Mouse (Mus musculus) hindbrain, embryonic 11.5 days (tissue): ENCODE measurements around the gene Shkbp1. TPM values are rescaled to one million over a fixed set of nuclear protein-coding genes. Genes with fewer than 3 reads are reported as not detected.

Experiments used
- ATAC-seq: fragments of 200-750 bp; cut with Nextera tagmentation; 2 replicates; pipeline ENCODE4 v1.8.0; 2017; ENCODE audit warnings: mild to moderate bottlenecking, moderate TSS enrichment, moderate library complexity; ENCODE audit not compliant: low FRiP score
- DNase-seq: peaks from one replicate; pipeline ENCODE4 v3.0.0-alpha.2; 2015; ENCODE audit warnings: low spot score
- H3K27ac ChIP-seq: fragments of 300-500 bp; sonication (generic); 2 replicates; pipeline ENCODE4 v1.5.1; 2014; ENCODE audit warnings: mild to moderate bottlenecking, low read depth, low read length
- H3K27me3 ChIP-seq: fragments of 300-500 bp; sonication (generic); 2 replicates; pipeline ENCODE4 v1.6.1; 2014; ENCODE audit warnings: mild to moderate bottlenecking, low read length, moderate library complexity, mixed read lengths; ENCODE audit not compliant: control insufficient read depth, insufficient read depth
- H3K36me3 ChIP-seq: fragments of 300-500 bp; sonication (generic); 2 replicates; pipeline ENCODE4 v1.6.1; 2014; ENCODE audit warnings: mild to moderate bottlenecking, low read length, moderate library complexity, mixed read lengths; ENCODE audit not compliant: control insufficient read depth, insufficient read depth
- H3K4me1 ChIP-seq: fragments of 300-500 bp; sonication (generic); replicated peaks from 2 replicates; pipeline ENCODE4 v1.6.1; 2014; ENCODE audit warnings: low read length, mixed read lengths; ENCODE audit not compliant: control insufficient read depth, insufficient read depth
- H3K4me2 ChIP-seq: fragments of 300-500 bp; sonication (generic); replicated peaks from 2 replicates; pipeline ENCODE4 v1.6.1; 2014; ENCODE audit warnings: mild to moderate bottlenecking, low read depth, low read length
- H3K4me3 ChIP-seq: fragments of 300-500 bp; sonication (generic); 2 replicates; pipeline ENCODE4 v1.5.1; 2014; ENCODE audit warnings: low read depth, low read length
- H3K9ac ChIP-seq: fragments of 300-500 bp; sonication (generic); 2 replicates; pipeline ENCODE4 v1.6.1; 2014; ENCODE audit warnings: low read depth, low read length
- H3K9me3 ChIP-seq: fragments of 300-500 bp; sonication (generic); 2 replicates; pipeline ENCODE4 v1.6.1; 2016; ENCODE audit warnings: low read length; ENCODE audit not compliant: control insufficient read depth
- WGBS: fragments of 180-500 bp; shearing (Covaris S2); extraction: QIAGEN DNeasy Blood & Tissue Kit; methylation state at CpG from one replicate; pipeline ENCODE4 v1.1.7; 2014; 5-methylcytosine and 5-hydroxymethylcytosine counted together
- polyA plus RNA-seq: library from polyadenylated mRNA; unstranded; fragments of >200 nt; fragmentation: Nextera tagmentation; extraction: Ambion mirVana; gene quantifications from 2 replicates; pipeline ENCODE4 v1.2.1, GENCODE M21; 2014

Shkbp1 gene
- polyA plus RNA-seq, 1 experiment from 2014 or later: 51.5 TPM

DNA sequence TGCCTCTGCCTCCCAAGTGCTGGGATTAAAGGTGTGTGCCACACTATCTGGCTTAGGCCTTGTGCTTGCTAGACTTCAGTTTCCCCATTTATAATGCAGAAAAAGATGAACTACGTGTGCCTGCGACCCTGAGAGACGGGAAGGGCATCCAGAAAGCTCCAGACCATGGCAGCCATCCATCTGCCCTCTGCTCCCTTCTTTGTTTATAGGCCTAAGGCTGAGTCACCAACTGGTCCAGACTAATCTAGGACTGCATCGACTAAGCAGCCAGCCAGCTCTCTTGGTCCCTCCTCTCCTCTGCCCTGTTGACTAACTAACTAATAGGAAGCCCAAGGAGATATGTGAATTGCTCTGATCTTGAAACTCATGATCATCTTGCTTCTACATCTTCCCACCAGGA lies 59.9 kb downstream of the Shkbp1 start:
- Histone ChIP-seq H3K4me1 (no peaks in the 10 kb centered on the region), H3K36me3 (no peaks in the 10 kb centered on the region), H3K4me3 (no peak overlapping the region), H3K9me3 (no peaks in the 10 kb centered on the region), H3K9ac (no peak overlapping the region), H3K27ac (no peak overlapping the region), H3K4me2 (no peak overlapping the region), H3K27me3 (no peaks in the 10 kb centered on the region)
- DNase-seq (no peak), ATAC-seq (no peak)
- WGBS: 87% methylated on average over 4 of the region's 4 CpGs

Other genes starting within 250 kb of the Shkbp1 start
- not detected in 2 replicates for gene Cyp2f2, start 236.1 kb downstream of the Shkbp1 start, polyA plus RNA-seq
- gene Cyp2t4, start 202.3 kb downstream of the Shkbp1 start, polyA plus RNA-seq: 0.11 TPM in 1 of 2 replicates, not detected in the other
- gene Egln2, start 189.2 kb downstream of the Shkbp1 start, polyA plus RNA-seq: 37.2 and 43.2 TPM in 2 replicates
- gene Rab4b, start 177.1 kb downstream of the Shkbp1 start, polyA plus RNA-seq: 68.9 and 75.4 TPM in 2 replicates
- gene Gm21983, start 174.9 kb downstream of the Shkbp1 start, polyA plus RNA-seq: 0.39 TPM in 1 of 2 replicates, not detected in the other
- 3.4 and 3.7 TPM in 2 replicates for gene Mia, start 174.9 kb downstream of the Shkbp1 start, polyA plus RNA-seq
- gene BC024978, start 160.2 kb downstream of the Shkbp1 start, polyA plus RNA-seq: 3.4 and 4.1 TPM in 2 replicates
- 333 and 349 TPM in 2 replicates for gene Snrpa, start 159.7 kb downstream of the Shkbp1 start, polyA plus RNA-seq
- 5.0 and 6.7 TPM in 2 replicates for gene Itpkc, start 127.4 kb downstream of the Shkbp1 start, polyA plus RNA-seq
- gene Coq8b, start 123.0 kb downstream of the Shkbp1 start, polyA plus RNA-seq: 13.9 and 18.4 TPM in 2 replicates
- 19.8 and 22.7 TPM in 2 replicates for gene Numbl, start 97.6 kb downstream of the Shkbp1 start, polyA plus RNA-seq
- gene Ltbp4, start 18.3 kb downstream of the Shkbp1 start, polyA plus RNA-seq: 2.4 and 3.9 TPM in 2 replicates
- 0.33 and 0.57 TPM in 2 replicates for gene Gm20479, start 1.4 kb upstream of the Shkbp1 start, polyA plus RNA-seq
- gene Sptbn4, start 91.7 kb upstream of the Shkbp1 start, polyA plus RNA-seq: 0.20 and 0.57 TPM in 2 replicates
- gene Blvrb, start 92.0 kb upstream of the Shkbp1 start, polyA plus RNA-seq: 34.8 and 35.4 TPM in 2 replicates
- gene Sertad3, start 117.7 kb upstream of the Shkbp1 start, polyA plus RNA-seq: 20.7 and 22.2 TPM in 2 replicates
- 18.4 and 21.0 TPM in 2 replicates for gene Sertad1, start 130.9 kb upstream of the Shkbp1 start, polyA plus RNA-seq
- 0.53 and 1.0 TPM in 2 replicates for gene Prx, start 143.3 kb upstream of the Shkbp1 start, polyA plus RNA-seq
- gene Hipk4, start 167.2 kb upstream of the Shkbp1 start, polyA plus RNA-seq: 0.21 and 0.96 TPM in 2 replicates
- 72.1 and 72.9 TPM in 2 replicates for gene Pld3, start 197.2 kb upstream of the Shkbp1 start, polyA plus RNA-seq
- gene 2310022A10Rik, start 197.2 kb upstream of the Shkbp1 start, polyA plus RNA-seq: 22.4 and 24.5 TPM in 2 replicates
- 67.5 and 71.7 TPM in 2 replicates for gene Akt2, start 235.5 kb upstream of the Shkbp1 start, polyA plus RNA-seq